Mouse (Mus musculus): ENCODE measurements around the gene Gm17079. TPM values are rescaled to one million over a fixed set of nuclear protein-coding genes. Genes with fewer than 3 reads are reported as not detected.
"Not testable (repeated sequence)": the region's sequence is repeated elsewhere in the genome, so short reads cannot be mapped to it uniquely, and the experiment has no call there.

Gene Gm17079
- polyA plus RNA-seq (2012; rRNA removed): not detected in 2 replicates

DNA sequence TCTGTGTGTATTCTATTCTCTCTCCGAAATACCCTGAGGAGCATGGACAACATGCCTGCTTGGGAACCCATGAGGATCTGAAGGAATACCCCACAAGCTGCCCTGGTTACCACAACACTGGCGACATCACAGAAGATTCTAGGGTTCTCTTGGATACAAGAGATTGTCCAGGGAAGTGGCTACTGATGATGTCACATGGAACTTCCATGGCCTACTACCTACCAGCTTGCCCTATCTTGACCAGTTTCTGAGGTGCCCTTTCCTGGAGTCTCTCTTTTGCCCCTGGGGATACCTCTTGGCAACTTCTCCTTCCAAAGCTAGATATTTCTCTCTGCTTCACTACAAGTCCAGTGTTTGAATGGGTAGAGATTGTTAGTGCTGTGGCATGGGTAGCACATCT lies at the start of gene Gm17079:
TSS of gene Gm17079 (minus strand) at position 101 of the 400 bp plus-strand sequence.
- H3K27me3 ChIP-seq (replicated peaks; ENCODE audit: control insufficient read depth, insufficient read depth, low read length); DNase-seq; H3K4me1 ChIP-seq (ENCODE audit: control insufficient read depth, insufficient read depth, low read length); H3K4me3 ChIP-seq (ENCODE audit: insufficient read depth, low read depth, low read length); H3K27ac ChIP-seq (ENCODE audit: insufficient read depth, low read depth, low read length); H3K36me3 ChIP-seq (ENCODE audit: control insufficient read depth, insufficient read depth, low read length): not testable (repeated sequence)
- 86% methylated on average over 1 of the region's 2 CpGs for WGBS

DNA sequence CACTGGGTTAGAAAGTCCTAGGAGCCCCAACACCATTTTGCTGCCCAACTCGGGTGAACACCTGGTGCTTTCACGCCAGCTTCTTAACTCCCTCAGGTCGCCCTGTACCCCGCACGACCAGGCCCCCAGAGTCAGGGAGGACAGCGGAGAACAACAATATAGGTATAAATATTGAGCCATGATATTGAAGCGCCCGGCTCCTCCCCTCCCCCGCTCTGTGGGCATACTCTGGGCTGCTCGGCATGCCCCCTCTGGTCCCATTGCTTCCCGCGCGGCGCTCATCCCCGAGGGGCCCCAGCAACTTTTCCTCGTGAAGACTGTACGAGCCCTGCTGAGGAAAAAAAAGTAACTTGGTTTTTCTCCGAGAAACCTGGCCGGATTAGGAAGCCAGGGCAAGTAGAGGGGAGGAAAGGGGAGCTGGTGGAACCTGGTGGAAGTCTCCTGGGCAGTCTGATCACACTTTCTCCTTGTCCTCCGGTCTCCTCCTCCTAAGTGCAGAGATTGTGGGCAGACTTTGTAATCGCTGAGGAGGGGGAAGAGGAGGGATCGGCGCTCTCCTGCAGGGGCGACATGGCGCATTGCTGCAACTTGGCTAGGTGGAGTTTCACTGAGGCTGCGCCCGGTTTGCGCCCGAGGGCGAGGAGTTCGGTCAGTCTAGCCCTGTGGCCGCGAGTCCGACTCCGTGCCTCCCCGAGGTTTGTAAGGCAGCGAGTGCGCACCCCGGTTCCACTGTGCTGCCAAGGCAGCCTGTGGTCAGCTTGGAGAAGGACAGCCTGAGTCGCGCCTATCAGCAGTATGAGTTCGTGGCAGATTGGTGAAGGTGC lies 45.3 kb upstream of the Gm17079 start:
- no peak for TF ChIP-seq CTCF (conservative IDR thresholded peaks at IDR 0.05; ENCODE audit: insufficient read depth, insufficient read length, low read depth, low read length)
- TF ChIP-seq POLR2A (IDR thresholded peaks at IDR 0.05; ENCODE audit: low read depth, low read length): no peak
- no peaks in the 10 kb centered on the region; the same call in 1 of the 2 replicates for H3K27me3 ChIP-seq (replicated peaks; ENCODE audit: control insufficient read depth, insufficient read depth, low read length)
- H3K4me1 ChIP-seq (ENCODE audit: control insufficient read depth, insufficient read depth, low read length): no peaks in the 10 kb centered on the region
- no peak overlapping the region for H3K27ac ChIP-seq (ENCODE audit: insufficient read depth, low read depth, low read length)
- DNase-seq: no peak
- under 1% methylated on average over 42 of the region's 42 CpGs for WGBS
- H3K4me3 ChIP-seq (ENCODE audit: insufficient read depth, low read depth, low read length): no peak overlapping the region
- H3K36me3 ChIP-seq (ENCODE audit: control insufficient read depth, insufficient read depth, low read length): no peaks in the 10 kb centered on the region

DNA sequence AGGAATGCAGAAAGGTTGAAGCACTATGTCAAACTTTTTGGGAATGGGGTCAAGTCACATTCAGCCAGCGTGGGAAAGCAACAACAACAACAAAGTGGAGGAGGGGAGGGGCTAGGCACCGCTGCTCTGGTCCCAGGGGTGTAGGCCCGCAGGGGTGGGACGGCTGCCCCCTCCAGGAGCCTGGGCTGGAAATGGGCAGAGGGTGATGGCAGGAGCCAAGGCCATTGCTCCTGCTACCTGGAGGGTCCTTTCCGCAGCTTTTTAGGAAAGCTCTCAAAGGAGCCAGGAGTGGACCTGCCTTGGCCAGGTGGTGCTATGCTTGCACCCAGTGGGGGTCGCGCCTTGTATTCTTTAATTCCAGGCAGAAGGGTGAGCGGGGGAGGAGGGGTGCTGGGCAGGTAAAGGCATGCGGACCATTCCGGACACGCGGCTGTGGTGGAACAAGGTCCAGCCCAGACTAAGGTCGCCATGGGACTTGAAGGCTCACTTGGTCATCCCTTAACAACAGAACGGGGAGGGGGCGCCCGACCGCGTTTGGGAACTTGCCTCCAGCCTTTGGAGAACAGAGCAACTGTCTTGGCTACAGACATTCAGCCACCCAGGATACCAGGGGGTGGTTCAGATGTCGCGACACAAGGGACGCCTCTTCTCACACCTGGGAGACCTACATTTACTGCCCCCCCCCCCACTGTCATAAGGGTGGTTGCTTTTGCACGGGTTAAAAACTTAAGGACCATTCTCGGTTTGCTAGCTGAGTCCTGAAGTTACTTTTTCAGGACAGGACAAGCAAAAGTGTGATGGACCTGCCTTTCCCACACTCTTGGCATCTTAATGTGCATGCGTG lies 44.1 kb upstream of the Gm17079 start:
- under 1% methylated on average over 23 of the region's 24 CpGs for WGBS
- H3K36me3 ChIP-seq (ENCODE audit: control insufficient read depth, insufficient read depth, low read length): no peaks in the 10 kb centered on the region
- no peak for DNase-seq
- TF ChIP-seq POLR2A (IDR thresholded peaks at IDR 0.05; ENCODE audit: low read depth, low read length) (no peak), CTCF (conservative IDR thresholded peaks at IDR 0.05; ENCODE audit: insufficient read depth, insufficient read length, low read depth, low read length) (no peak)
- H3K4me1 ChIP-seq (ENCODE audit: control insufficient read depth, insufficient read depth, low read length): no peaks in the 10 kb centered on the region
- H3K4me3 ChIP-seq (ENCODE audit: insufficient read depth, low read depth, low read length): no peak overlapping the region
- no peaks in the 10 kb centered on the region; the same call in 1 of the 2 replicates for H3K27me3 ChIP-seq (replicated peaks; ENCODE audit: control insufficient read depth, insufficient read depth, low read length)
- no peak overlapping the region for H3K27ac ChIP-seq (ENCODE audit: insufficient read depth, low read depth, low read length)

DNA sequence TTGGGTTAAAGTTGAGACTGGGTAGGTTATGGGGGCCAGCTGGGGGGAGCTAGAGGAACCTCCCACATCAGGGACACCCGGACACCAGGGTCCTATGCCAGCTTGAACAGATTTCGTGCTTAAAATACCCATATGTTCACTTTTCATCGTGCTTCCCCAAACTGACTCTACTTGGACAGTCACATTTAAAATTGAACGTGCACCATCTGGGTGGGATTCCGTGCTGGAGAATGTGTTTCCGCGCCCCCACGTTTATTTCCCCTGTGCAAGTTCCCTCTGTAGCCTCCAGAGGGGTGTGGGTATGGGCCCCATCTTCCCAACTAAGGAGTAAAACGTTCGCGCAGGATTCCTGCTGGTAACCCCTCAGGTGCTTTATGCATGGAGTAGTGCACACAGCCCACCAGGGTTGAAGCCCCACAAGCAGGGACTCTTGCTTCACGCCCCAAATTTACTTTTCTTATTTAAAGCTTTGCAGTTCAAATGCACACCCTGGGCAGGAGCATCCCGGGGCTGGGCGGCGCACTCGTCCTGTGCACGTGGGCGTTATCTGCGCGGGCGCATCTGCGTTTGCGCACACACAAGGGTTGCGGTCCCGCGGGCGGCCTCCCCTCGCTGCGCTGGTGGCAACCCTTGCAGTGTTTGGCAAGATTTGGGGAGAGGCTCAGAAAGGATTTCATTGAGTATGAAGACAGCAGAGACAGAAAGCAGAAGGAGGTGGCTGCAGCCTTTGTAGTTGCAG lies 43.3 kb upstream of the Gm17079 start:
- Histone ChIP-seq H3K4me3 (ENCODE audit: insufficient read depth, low read depth, low read length) (no peak overlapping the region), H3K27ac (ENCODE audit: insufficient read depth, low read depth, low read length) (no peak overlapping the region), H3K4me1 (ENCODE audit: control insufficient read depth, insufficient read depth, low read length) (no peaks in the 10 kb centered on the region), H3K36me3 (ENCODE audit: control insufficient read depth, insufficient read depth, low read length) (no peaks in the 10 kb centered on the region), H3K27me3 (replicated peaks; ENCODE audit: control insufficient read depth, insufficient read depth, low read length) (no peaks in the 10 kb centered on the region; the same call in 1 of the 2 replicates)
- WGBS: 3% methylated on average over 29 of the region's 29 CpGs
- TF ChIP-seq POLR2A (IDR thresholded peaks at IDR 0.05; ENCODE audit: low read depth, low read length) (no peak), CTCF (conservative IDR thresholded peaks at IDR 0.05; ENCODE audit: insufficient read depth, insufficient read length, low read depth, low read length) (no peak)
- DNase-seq: no peak

DNA sequence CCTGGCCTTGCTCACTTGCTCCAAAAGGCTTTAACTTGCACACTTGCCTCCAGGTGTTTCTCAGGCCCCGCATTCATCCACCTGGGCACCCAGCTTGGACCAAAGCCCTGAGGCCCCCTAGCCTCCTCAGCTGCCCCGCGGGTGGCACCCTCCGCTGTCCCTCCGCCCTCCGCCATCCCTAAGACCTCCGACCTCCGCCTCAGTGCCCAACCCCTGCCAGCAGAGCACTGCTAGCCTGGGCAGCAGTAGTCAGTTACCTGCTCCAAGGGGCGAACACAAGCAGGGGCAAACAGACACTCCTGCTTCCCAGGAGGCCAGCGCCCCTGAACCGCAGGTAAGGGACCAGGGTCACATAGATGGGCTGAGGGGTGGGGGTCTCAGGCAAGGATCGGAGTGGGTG lies 42.7 kb upstream of the Gm17079 start:
- no peaks in the 10 kb centered on the region for H3K4me1 ChIP-seq (ENCODE audit: control insufficient read depth, insufficient read depth, low read length)
- H3K36me3 ChIP-seq (ENCODE audit: control insufficient read depth, insufficient read depth, low read length): no peaks in the 10 kb centered on the region
- WGBS: 17% methylated on average over 12 of the region's 12 CpGs
- no peaks in the 10 kb centered on the region; the same call in 1 of the 2 replicates for H3K27me3 ChIP-seq (replicated peaks; ENCODE audit: control insufficient read depth, insufficient read depth, low read length)
- no peak overlapping the region for H3K4me3 ChIP-seq (ENCODE audit: insufficient read depth, low read depth, low read length)
- no peak overlapping the region for H3K27ac ChIP-seq (ENCODE audit: insufficient read depth, low read depth, low read length)
- DNase-seq: no peak
- TF ChIP-seq CTCF (conservative IDR thresholded peaks at IDR 0.05; ENCODE audit: insufficient read depth, insufficient read length, low read depth, low read length) (no peak), POLR2A (IDR thresholded peaks at IDR 0.05; ENCODE audit: low read depth, low read length) (no peak)

DNA sequence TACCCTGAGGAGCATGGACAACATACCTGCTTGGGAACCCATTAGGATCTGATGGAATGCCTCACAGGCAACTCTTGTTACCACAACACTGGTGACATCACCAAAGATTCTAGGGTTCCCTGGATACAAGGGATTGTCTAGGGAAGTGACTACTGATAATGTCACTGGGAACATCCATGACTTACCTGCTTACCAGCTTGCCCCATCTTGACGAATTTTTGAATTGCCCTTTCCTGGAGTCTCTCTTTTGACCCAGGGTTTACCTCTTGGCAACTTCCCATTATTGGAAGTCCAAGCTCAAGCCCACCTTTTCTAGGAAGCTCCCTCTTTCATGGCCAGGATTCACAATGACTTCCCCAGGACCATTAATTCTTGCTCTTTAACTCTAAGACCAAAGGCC lies 21.8 kb upstream of the Gm17079 start, which contains the start of gene Gm5800:
TSS of gene Gm5800 (minus strand) at position 101 of the 400 bp plus-strand sequence.
- H3K36me3 ChIP-seq (ENCODE audit: control insufficient read depth, insufficient read depth, low read length): no peaks in the 10 kb centered on the region
- TF ChIP-seq CTCF (conservative IDR thresholded peaks at IDR 0.05; ENCODE audit: insufficient read depth, insufficient read length, low read depth, low read length): no peak
- TF ChIP-seq POLR2A (IDR thresholded peaks at IDR 0.05; ENCODE audit: low read depth, low read length): no peak
- H3K27me3 ChIP-seq (replicated peaks; ENCODE audit: control insufficient read depth, insufficient read depth, low read length): no peaks in the 10 kb centered on the region
- no peak for DNase-seq
- H3K27ac ChIP-seq (ENCODE audit: insufficient read depth, low read depth, low read length): no peak within 1 kb of the TSS
- H3K4me1 ChIP-seq (ENCODE audit: control insufficient read depth, insufficient read depth, low read length): no peaks in the 10 kb centered on the region
- no peak within 1 kb of the TSS for H3K4me3 ChIP-seq (ENCODE audit: insufficient read depth, low read depth, low read length)
- WGBS: 47% methylated on average over 1 of the region's 1 CpGs
